ENCODE assay signal across 5 mouse cellular contexts in the genomic region with DNA sequence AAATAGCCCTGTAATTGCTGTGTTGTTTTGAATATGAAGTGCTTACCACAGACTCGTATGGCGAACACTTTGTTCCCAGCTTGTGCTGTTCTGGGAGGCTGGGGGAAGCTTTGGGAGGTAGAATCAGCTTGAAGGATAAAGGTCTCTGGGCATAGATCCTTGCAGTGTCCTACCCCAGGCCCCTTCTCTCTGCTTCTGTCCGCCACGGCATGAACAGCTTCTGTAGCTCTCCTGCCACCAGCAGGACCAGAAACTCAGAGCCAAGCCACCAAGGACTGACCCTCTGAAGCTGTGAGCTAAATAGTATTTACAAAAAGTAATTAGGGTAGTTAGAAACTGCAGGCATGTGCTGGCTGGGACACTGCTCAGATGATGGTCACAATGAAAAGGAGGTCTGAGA. TPM values are rescaled to one million over a fixed set of nuclear protein-coding genes. Genes with fewer than 3 reads are reported as not detected.
"Had no signal": no experiment of that assay in that cellular context is flagged by ENCODE, and none has a peak within 500 bp of the region (broad histone marks: within the 10 kb centered on the region; RNA-seq: fewer than 3 reads in every experiment).

No protein-coding gene starts in this region.

- H3K4me3 ChIP-seq: neural tube, embryonic 15.5 days; stomach, embryonic 15.5 days had no signal

- H3K27ac ChIP-seq: neural tube, embryonic 15.5 days; stomach, embryonic 15.5 days; stomach, postnatal 0 days had no signal

- H3K9ac ChIP-seq: neural tube, embryonic 15.5 days; stomach, embryonic 15.5 days had no signal

- DNase-seq: thymus, adult 18-20 months had no signal

- H3K27me3 ChIP-seq: neural tube, embryonic 15.5 days; stomach, embryonic 15.5 days had no signal

- H3K4me1 ChIP-seq: stomach, embryonic 15.5 days had no signal

- H3K9me3 ChIP-seq: neural tube, embryonic 15.5 days; stomach, embryonic 15.5 days had no signal

- H3K4me2 ChIP-seq: neural tube, embryonic 15.5 days; stomach, embryonic 15.5 days had no signal

RNA-seq across cellular contexts. Expression of a gene that starts 52.4 kb away (rescaled TPM):
- total RNA-seq: neutrophil, adult 5-6 weeks had no signal
